Mouse (Mus musculus): ENCODE data around the gene Sfn.

The Sfn gene

GRCm38 (mm10) chr4:133577983-133578382 is 24.0 kb downstream of the Sfn start:
- DNase-seq (ENCODE audit: low spot score): peak; percentile 80

- DNase-seq (ENCODE audit: low spot score): peak; percentile 40
Measured at GRCm38 (mm10) chr4:133574843-133575202, 27.1 kb downstream of the Sfn start.

DNA sequence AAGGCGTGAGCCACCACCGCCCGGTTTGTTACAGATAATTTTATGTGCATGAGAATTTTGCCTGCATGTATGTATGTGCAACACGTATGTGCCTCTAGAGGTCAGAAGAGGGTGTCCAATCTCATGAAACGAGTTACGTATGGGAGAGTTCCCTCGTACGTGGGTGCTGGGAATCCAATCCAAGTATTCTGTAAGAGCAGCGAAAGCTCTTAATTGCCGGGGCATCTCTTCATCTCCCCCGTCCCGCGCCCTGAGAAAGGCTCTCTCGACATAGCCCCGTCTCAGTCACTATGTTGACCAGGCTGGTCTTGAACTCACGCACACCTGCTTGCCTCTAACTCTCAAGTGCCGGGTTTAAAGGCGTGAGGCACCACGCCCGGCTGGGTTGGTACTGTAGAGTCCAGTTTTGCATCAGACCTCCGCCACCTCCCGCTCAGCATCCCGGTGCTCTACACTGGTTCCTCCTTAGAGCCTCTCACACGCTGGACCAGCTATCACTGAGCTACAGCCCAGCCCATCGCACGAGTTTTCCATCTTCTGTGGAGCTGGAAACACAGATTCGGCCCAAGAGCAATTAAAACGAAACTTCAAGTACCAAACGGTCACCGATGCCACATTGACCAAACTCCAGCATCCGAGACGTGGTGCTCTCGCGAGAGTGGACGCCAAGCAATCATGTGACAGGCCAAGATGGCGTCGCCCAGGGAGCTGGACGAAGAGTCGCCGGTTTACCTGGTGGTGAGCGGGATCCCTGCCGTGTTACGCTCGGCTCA is 27.7 kb downstream of the Sfn start, which contains the start of gene Gpatch3:
Gpatch3 (plus strand) TSS at position 676 of the 773 bp plus-strand sequence.
- DNase-seq (ENCODE audit: low spot score): peak; percentile 97

DNA sequence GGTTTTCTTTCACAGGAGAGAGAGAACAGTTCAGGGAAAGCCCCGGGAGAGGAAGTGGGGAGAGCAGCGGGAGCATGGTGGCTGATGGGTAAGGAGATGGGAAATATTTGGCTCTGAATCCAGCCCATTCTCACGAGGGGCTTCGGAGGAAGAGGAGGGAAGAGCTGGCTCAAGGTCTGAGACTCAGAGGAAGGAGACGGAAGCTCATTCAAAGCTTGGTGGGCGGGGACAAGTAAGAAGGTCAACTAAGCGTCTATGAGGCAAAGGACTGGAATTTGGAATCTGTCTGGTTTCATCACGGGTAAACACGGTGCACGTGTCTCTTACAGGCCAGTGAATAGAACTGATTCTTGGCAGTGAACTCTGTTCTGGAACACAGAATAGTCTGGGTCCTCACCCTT is 31.9 kb downstream of the Sfn start:
- no peak for DNase-seq (ENCODE audit: low spot score)

DNA sequence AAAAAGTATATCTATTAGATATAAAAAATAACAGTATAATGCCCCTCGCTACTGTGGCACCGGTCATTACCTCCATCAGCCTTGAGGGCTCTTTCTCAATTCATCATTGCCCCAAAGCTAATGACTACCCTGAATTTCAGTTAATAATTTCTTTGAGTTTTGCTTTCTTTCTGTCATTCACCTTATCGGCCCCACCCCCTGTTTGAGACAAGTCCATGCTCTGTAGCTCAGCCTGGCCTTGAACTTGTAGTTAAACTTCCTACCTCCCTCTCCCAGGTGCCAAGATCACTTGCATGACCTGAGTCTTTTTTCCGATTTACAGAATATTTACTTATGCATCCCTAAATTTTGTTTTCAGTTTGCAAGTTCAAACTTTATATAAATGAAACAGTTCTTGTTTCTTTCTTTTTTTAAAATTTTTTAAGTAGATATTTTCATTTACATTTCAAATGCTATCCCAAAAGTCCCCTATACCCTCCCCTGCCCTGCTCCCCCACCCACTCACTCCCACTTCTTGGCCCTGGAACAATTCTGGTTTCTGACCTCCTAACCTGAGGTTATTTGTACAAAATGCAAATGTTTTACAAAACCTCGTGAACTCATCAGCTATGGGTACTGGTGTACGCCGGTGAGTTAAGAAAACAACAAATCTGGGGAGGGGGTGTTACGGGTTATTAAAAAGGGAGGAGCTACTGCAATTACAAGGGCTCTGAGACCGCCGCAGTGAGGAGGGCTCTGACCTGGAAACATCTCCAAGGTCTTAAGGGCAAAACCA is 32.5 kb downstream of the Sfn start:
- no peak for DNase-seq (ENCODE audit: low spot score)

DNA sequence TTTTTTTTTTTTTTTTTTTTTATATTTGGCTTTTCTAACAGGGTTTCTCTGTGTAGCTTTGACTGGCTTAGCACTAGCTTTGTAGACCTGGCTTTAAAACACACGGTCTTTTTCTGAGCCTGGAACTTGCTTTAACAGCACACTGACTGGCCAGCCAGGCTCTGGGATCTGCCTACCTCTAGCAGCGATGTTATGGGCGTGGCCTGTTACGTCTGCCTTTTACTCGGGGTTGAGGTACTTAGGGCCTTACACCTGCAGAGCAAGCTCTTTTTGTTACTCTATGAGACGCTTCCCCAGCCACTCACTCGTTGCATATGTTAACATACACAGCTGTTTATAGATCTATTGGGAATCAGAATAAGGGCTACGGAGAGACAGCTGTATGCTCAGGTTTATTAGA is 34.7 kb downstream of the Sfn start:
- no peak for DNase-seq (ENCODE audit: low spot score)

DNA sequence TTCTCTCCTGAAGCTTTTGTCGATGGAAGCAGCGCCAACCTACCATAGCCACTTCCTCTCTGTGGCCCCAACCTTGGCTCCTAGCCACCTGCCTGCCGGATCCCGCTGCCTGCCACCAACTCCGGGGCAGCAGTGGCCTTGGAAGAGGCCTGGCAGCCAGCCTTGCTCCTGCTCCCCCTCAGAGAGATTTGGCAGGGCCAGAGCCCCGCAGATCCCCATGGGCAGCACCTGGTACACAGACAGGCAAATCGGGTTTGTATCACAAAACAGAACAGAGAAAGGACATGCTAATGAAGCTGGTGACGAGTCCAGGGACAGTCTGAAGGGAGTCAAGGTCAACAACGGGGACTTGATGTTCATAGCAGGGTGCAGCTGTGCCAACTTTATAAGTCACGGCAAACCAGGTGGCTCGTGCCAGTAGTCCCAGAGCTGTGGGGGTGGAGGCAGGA is 38.8 kb downstream of the Sfn start:
- DNase-seq (ENCODE audit: low spot score): peak; percentile 68

GRCm38 (mm10) chr4:133561622-133562021 is 40.3 kb downstream of the Sfn start:
- DNase-seq (ENCODE audit: low spot score): no peak

DNA sequence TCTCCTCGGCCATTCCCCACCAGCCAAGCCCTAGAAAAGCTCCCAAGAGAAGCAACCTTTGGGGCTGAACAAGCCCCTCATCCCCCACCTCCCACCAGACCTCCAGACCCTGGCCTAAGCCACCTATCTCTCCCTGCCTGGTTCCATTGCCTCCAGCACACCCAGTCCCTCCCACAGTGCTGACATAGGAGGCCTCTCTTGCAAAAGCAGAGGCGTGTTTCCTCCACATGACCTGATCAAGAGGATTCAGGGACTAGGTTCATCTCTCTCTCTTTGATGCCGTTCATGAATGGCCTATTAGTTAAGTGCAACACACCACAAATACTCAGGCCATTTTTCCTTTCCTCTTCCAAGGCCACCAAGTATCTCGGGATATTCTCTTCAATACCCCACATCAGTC is 42.1 kb downstream of the Sfn start:
- no peak for DNase-seq (ENCODE audit: low spot score)

- DNase-seq (ENCODE audit: low spot score): no peak
Measured at GRCm38 (mm10) chr4:133557041-133557717, 44.8 kb downstream of the Sfn start.

- DNase-seq (ENCODE audit: low spot score): no peak
Measured at GRCm38 (mm10) chr4:133553448-133554330, 48.3 kb downstream of the Sfn start.

DNA sequence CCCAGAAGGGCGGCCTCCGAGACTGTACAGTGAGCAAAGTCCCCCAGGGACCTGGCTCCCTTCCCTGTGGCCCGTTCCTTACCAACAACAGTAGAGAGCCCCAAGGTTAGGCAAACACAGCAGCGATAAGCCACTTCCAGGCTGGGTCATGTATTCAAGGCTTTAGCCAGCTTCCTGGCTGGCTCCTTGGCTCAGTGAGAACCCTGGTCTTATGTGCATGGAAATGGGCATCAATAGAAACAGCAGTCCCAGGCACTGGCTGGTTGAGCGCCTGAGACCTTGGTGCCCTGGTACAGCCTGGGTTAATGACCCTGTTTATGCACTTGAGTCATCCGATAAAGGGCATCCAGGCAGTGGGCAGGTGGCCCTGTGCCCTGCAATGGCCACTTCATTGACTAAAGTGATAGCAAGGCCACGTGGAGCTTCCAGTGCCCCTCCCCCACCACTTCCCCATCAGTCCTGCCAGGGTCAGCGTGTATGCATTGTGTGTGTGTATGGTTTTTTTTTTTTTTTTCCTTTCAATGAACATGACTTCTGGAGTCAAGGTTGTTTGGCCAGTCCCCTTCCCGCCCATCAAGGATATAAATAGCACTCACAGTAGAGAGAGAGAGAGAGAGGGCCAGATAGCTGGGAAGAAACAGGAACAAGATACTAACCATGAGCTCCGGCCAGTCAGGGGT is 49.1 kb downstream of the Sfn start, which contains the start of gene Nr0b2:
Nr0b2 (plus strand) TSS at position 609 of the 680 bp plus-strand sequence.
- DNase-seq (ENCODE audit: low spot score): no peak

- no peak for DNase-seq (ENCODE audit: low spot score)
Measured at GRCm38 (mm10) chr4:133552029-133552428, 49.9 kb downstream of the Sfn start.

Data from MN1 (cell line).